Mouse (Mus musculus): ENCODE measurements around the gene Fam118a. TPM values are rescaled to one million over a fixed set of nuclear protein-coding genes. Genes with fewer than 3 reads are reported as not detected.
"Not testable (repeated sequence)": the region's sequence is repeated elsewhere in the genome, so short reads cannot be mapped to it uniquely, and the experiment has no call there.

Fam118a gene
- polyA plus RNA-seq, 1 experiment from 2014 or later = 35.0 TPM

DNA sequence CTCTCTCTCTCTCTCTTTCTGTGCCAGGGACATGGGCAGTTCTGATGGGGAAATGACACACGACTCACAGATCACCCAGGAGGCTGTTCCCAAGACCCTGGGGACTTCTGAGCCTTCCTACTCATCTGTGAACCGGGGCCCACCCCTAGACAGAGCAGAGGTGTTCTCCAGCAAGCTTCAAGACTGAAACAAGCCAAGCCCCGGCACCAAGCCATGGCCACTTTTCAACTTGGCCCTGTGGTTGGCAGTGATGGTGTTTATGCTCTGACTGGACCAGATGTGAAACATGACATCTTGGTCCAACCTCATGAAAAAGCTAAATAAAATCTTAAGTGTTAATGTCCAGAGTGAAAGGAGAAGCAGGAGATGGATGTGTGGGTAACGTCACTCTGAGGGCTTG lies 6.5 kb upstream of the Fam118a start:
- no peak for ATAC-seq (ENCODE audit: borderline replicate concordance, extremely low read depth, low FRiP score, low TSS enrichment)
- H3K9ac ChIP-seq = no peak overlapping the region
- H3K27ac ChIP-seq = no peak overlapping the region
- peaks cover under 1% of the 10 kb centered on the region; the same call in 1 of the 2 replicates for H3K4me1 ChIP-seq
- WGBS = 53% methylated on average over 4 of the region's 4 CpGs
- no peak overlapping the region for H3K4me3 ChIP-seq
- no peaks in the 10 kb centered on the region for H3K9me3 ChIP-seq
- H3K36me3 ChIP-seq = no peaks in the 10 kb centered on the region
- no peaks in the 10 kb centered on the region; the same call in 1 of the 2 replicates for H3K27me3 ChIP-seq
- no peak overlapping the region for H3K4me2 ChIP-seq

GRCm38 (mm10) chr15:85026197-85026596 lies 2.6 kb upstream of the Fam118a start:
- H3K27ac ChIP-seq = no peak overlapping the region
- H3K9ac ChIP-seq = no peak overlapping the region
- 71% methylated on average over 4 of the region's 4 CpGs for WGBS
- H3K36me3 ChIP-seq = no peaks in the 10 kb centered on the region
- H3K4me1 ChIP-seq = no peaks in the 10 kb centered on the region
- no peak overlapping the region for H3K4me2 ChIP-seq
- H3K27me3 ChIP-seq = no peaks in the 10 kb centered on the region
- H3K9me3 ChIP-seq = no peaks in the 10 kb centered on the region
- no peak overlapping the region for H3K4me3 ChIP-seq
- ATAC-seq (ENCODE audit: borderline replicate concordance, extremely low read depth, low FRiP score, low TSS enrichment) = no peak

DNA sequence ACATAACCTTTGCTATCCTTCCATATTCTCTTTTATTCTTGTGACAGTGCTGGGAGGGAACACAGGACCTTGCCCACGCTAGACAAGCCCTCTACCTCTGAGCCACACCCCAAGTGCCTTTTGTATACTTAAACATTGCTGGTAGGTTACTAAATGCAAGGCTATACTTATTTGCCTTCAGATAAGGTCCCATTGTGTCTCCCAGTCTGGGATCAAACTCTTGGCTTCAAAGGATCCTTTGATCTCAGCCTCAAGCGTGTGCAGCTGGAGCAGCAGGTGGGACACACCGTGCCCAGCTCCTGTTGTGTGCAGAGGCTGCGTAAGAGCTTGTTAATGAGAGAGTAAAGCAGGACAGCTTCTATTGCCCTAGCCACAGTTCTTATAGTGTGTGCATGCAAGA lies 1.0 kb upstream of the Fam118a start:
- Histone ChIP-seq H3K27ac (no peak overlapping the region), H3K9me3 (no peaks in the 10 kb centered on the region), H3K4me2 (no peak overlapping the region), H3K36me3 (no peaks in the 10 kb centered on the region), H3K4me3 (no peak overlapping the region), H3K9ac (no peak overlapping the region), H3K27me3 (no peaks in the 10 kb centered on the region), H3K4me1 (no peaks in the 10 kb centered on the region)
- WGBS = 44% methylated on average over 4 of the region's 4 CpGs
- no peak for ATAC-seq (ENCODE audit: borderline replicate concordance, extremely low read depth, low FRiP score, low TSS enrichment)

DNA sequence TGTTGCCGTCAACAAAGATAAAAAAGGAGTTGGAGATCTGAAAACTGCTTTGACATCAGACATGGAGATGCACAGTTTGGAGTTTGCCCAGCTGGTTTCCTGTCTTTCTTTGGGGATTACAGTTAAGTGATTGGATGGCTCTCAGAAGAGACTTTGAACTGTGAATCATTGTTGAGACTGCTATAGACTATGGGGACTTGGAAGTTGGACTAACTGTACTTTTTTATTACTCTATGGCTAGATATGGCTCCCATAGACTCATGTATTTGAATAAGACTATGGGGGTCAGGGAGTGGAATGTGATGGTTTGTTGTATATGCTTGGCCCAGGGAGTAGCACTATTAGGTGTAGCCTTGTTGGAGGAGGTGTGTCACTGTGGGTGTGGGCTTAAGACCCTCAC lies 1.9 kb downstream of the Fam118a start:
- 53% methylated on average over 1 of the region's 1 CpGs for WGBS
- not testable (repeated sequence) for H3K4me3 ChIP-seq; H3K36me3 ChIP-seq; H3K9me3 ChIP-seq; H3K9ac ChIP-seq; H3K4me1 ChIP-seq; H3K27me3 ChIP-seq; H3K4me2 ChIP-seq; H3K27ac ChIP-seq; ATAC-seq (ENCODE audit: borderline replicate concordance, extremely low read depth, low FRiP score, low TSS enrichment)

- Histone ChIP-seq H3K9me3 (no peaks in the 10 kb centered on the region), H3K27ac (0 out of 2 replicates have a peak overlapping the region, but pooled peaks have one; percentile 5), H3K27me3 (no peaks in the 10 kb centered on the region), H3K4me1 (peaks cover 12% of the 10 kb centered on the region), H3K4me3 (no peak overlapping the region), H3K4me2 (no peak overlapping the region), H3K9ac (no peak overlapping the region), H3K36me3 (no peaks in the 10 kb centered on the region)
- 45% methylated on average over 3 of the region's 3 CpGs for WGBS
- ATAC-seq (ENCODE audit: borderline replicate concordance, extremely low read depth, low FRiP score, low TSS enrichment) = no peak
Measured at GRCm38 (mm10) chr15:85031866-85032265, 3.1 kb downstream of the Fam118a start.

DNA sequence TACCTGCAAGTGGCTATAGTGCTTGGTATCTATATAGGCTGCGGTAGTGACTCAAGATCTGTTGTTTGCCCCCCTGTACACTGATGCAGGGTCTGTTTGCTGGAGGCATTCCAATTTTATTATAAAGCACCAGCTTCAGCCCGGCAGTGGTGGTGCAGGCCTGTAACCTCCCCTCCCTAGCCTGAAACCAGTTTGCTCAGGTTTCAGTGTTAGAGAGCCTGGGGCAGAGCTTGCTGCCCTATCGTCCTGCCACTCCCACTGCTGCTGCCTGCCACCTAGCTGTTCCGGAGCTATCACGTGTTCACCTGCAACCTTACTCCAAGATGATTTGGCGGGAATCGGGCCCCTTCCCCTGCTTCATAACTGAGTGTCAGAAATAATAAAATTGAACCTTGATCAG lies 5.2 kb downstream of the Fam118a start:
- Histone ChIP-seq H3K27ac (peak overlapping the region; percentile 70), H3K4me1 (peaks cover 27% of the 10 kb centered on the region)
- H3K4me3 ChIP-seq; ATAC-seq (ENCODE audit: borderline replicate concordance, extremely low read depth, low FRiP score, low TSS enrichment); H3K4me2 ChIP-seq; H3K36me3 ChIP-seq; H3K9ac ChIP-seq; H3K27me3 ChIP-seq; H3K9me3 ChIP-seq: not testable (repeated sequence)
- WGBS = 24% methylated on average over 7 of the region's 7 CpGs

DNA sequence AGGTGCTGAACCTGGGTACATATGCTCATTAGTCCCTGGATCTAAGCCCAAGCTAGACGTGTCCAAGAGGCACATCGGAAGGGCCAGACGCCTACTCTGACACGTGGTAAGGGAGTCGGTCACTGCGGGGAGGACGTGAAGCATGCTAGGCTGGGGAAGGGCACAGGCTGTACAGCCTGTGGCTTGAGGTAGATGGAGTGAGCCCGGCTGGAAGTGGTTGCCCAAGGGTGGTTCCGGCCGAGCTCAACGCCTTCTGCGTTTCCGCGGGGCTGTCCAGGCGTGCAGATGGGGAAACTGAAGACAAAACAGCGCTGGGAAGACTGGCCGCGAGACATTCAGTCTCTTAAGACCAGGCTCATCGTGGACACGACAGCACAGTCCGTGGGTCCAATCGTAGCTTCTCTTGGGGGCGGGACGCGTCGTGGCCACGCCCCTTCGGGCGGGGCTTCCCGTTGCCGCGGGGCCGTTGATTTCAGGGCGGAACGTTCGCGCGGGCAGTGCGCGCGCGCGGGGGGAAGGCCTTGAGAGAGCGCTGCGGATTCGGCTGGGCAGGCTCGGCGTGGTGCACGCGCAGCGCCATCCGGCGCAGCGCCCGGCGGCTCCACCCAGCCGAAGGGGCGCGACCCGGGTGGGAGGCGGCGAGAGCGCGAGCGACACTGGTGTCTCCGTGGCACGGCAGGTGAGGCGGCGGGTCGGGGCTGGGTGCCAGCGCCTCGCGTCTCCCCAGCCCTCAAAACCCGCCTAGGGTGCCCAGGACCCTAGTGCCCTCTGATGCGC lies 8.0 kb downstream of the Fam118a start:
- peak overlapping the region; percentile 78 for H3K4me3 ChIP-seq
- WGBS = 1% methylated on average over 68 of the region's 75 CpGs
- H3K9me3 ChIP-seq = no peaks in the 10 kb centered on the region
- H3K4me2 ChIP-seq = peak overlapping the region; percentile 68
- H3K27me3 ChIP-seq = no peaks in the 10 kb centered on the region
- peak overlapping the region; percentile 71 for H3K9ac ChIP-seq
- H3K36me3 ChIP-seq = no peaks in the 10 kb centered on the region
- H3K4me1 ChIP-seq = peaks cover 42% of the 10 kb centered on the region
- peak; percentile 93 for ATAC-seq (ENCODE audit: borderline replicate concordance, extremely low read depth, low FRiP score, low TSS enrichment)
- peak overlapping the region; percentile 64 for H3K27ac ChIP-seq

- peak overlapping the region; percentile 52; the same call in 1 of the 2 replicates for H3K27ac ChIP-seq
Measured at GRCm38 (mm10) chr15:85037343-85037690, 8.6 kb downstream of the Fam118a start.

DNA sequence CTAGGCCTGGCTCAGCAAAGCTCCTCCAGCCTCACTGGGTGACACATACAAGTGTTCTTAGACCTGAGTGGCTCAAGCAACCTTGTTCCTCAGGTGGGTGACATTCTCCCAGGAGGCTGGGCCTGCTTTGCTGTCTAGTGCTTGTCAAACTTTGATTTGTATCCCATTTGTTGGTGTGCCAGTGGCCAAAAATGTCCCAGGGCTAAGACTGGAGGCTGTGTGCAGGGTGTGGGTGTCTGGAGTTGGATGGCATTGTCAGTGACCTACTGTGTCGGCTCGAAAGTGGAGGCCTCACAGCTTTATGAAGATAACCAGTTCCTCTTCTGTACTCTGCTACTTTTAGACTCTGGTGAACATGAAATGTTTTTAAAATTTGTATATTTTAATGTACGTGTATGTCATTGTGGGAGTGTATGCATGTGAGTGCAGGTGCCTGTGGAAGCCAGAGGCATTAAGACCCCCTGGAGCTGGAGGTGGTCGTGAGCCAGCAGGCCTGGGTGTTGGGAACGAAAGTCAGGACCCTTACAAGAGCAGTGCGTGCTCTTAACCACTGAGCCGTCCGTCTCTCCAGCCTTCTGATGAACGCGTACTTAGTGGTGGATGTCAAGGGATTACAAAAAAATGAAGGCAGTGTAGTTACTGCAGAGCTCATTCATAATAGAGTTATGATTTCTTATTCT lies 12.9 kb downstream of the Fam118a start:
- Histone ChIP-seq H3K4me2 (no peak overlapping the region), H3K4me3 (no peak overlapping the region), H3K27ac (peak overlapping the region; percentile 90), H3K4me1 (peaks cover 52% of the 10 kb centered on the region), H3K9me3 (no peaks in the 10 kb centered on the region), H3K9ac (no peak overlapping the region), H3K36me3 (peaks cover under 1% of the 10 kb centered on the region; the same call in 1 of the 2 replicates), H3K27me3 (no peaks in the 10 kb centered on the region)
- ATAC-seq (ENCODE audit: borderline replicate concordance, extremely low read depth, low FRiP score, low TSS enrichment) = no peak
- 66% methylated on average over 10 of the region's 10 CpGs for WGBS

More at GRCm38 (mm10) chr15:85037343-85037690, 8.6 kb downstream of the Fam118a start:
- under 1% methylated on average over 8 of the region's 8 CpGs for WGBS
- no peak for ATAC-seq (ENCODE audit: borderline replicate concordance, extremely low read depth, low FRiP score, low TSS enrichment)
- Histone ChIP-seq H3K9ac (peak overlapping the region; percentile 71), H3K4me2 (peak overlapping the region; percentile 68), H3K9me3 (no peaks in the 10 kb centered on the region), H3K27me3 (no peaks in the 10 kb centered on the region), H3K36me3 (no peaks in the 10 kb centered on the region), H3K4me3 (peak overlapping the region; percentile 78), H3K4me1 (peaks cover 48% of the 10 kb centered on the region)

DNA sequence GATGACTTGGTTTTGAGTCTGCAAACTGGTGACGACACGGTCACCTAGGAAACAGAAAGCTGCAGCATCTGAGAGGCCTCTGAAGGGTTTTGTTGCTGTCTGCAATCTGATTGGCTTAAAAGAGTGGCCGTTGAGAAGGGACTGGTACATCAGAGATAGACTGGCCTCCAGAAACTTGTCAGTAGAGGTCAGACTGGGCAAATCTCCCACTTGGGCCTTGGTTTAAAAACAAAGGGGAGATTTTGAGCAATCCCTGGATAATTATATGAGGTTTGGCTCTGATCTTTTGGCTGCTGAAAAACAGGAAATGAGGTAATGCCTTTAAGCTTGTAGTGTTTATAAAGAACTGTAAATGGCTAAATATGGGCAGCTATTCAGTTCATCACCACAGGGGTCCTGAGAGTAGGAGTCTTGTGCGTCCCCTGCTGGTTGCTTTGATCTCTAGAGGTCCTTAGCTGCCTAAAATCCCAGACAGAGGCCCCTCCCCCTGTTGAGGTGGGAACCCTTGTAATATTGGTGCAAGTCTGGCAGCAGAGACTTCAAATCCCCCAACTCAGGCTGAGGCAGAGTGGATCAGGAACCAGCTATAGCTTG lies 13.7 kb downstream of the Fam118a start:
- H3K9me3 ChIP-seq = no peaks in the 10 kb centered on the region
- 9% methylated on average over 4 of the region's 4 CpGs for WGBS
- peaks cover 50% of the 10 kb centered on the region for H3K4me1 ChIP-seq

DNA sequence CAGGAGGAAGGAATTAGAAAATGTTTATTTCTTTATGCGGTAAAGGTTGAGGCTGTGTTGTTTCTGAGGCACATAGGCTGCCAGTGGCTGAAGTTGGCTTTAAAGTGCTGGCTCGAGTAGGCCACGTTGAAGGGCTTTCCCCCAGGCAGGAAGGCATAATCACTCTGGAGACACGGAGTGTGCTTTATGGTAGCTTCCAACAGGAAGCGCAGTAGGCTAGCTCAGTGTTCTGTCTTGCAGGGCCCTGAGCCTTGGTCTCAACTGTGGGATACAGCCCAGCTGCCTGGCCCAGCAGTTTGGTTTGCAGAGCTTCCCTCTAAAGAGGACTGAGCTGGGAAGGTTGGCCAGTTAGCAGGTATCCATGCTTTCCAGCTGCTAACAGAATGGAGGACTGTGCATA lies 14.4 kb downstream of the Fam118a start:
- no peak overlapping the region for H3K4me3 ChIP-seq
- H3K36me3 ChIP-seq = peaks cover 7% of the 10 kb centered on the region; the same call in 1 of the 2 replicates
- H3K4me1 ChIP-seq = peaks cover 44% of the 10 kb centered on the region
- peak overlapping the region; percentile 90 for H3K27ac ChIP-seq
- WGBS = 44% methylated on average over 5 of the region's 5 CpGs
- H3K27me3 ChIP-seq = no peaks in the 10 kb centered on the region
- H3K9me3 ChIP-seq = no peaks in the 10 kb centered on the region
- peak overlapping the region; percentile 23; the same call in 1 of the 2 replicates for H3K9ac ChIP-seq
- peak overlapping the region; percentile 21; the same call in 1 of the 2 replicates for H3K4me2 ChIP-seq
- ATAC-seq (ENCODE audit: borderline replicate concordance, extremely low read depth, low FRiP score, low TSS enrichment) = no peak

More for the DNA sequence above, 13.7 kb downstream of the Fam118a start:
- peaks cover 4% of the 10 kb centered on the region; the same call in 1 of the 2 replicates for H3K36me3 ChIP-seq
- H3K4me3 ChIP-seq = no peak overlapping the region
- no peaks in the 10 kb centered on the region for H3K27me3 ChIP-seq
- H3K9ac ChIP-seq = no peak overlapping the region
- peak overlapping the region; percentile 90 for H3K27ac ChIP-seq
- peak overlapping the region; percentile 21 for H3K4me2 ChIP-seq
- peak; percentile 92 for ATAC-seq (ENCODE audit: borderline replicate concordance, extremely low read depth, low FRiP score, low TSS enrichment)

DNA sequence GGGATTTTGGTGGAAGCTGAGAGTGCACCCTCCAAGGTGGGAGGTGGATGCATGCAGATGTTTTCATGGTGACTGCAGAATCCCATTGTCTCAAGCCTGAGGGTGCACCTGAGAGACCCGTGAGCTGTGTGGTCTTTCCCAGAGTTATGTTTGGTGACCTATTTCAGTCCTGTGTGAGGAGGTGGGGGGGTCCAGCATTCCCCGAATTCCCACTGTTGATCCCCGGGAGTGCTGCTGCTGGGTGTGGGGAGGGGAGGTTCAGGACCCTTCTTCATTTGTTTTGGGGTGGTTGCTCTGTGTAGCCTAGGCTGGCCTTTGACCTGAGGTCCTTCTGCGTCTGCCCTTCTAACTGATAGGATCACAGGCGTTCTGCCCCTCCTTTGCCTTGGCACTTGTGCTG lies 15.0 kb downstream of the Fam118a start:
- no peak overlapping the region for H3K27ac ChIP-seq
- no peak overlapping the region for H3K9ac ChIP-seq

More for the DNA sequence above, 15.0 kb downstream of the Fam118a start:
- no peaks in the 10 kb centered on the region for H3K9me3 ChIP-seq
- no peak overlapping the region for H3K4me2 ChIP-seq
- no peak for ATAC-seq (ENCODE audit: borderline replicate concordance, extremely low read depth, low FRiP score, low TSS enrichment)
- peaks cover 13% of the 10 kb centered on the region for H3K36me3 ChIP-seq
- H3K4me1 ChIP-seq = peaks cover 38% of the 10 kb centered on the region
- 65% methylated on average over 5 of the region's 5 CpGs for WGBS
- no peaks in the 10 kb centered on the region for H3K27me3 ChIP-seq
- H3K4me3 ChIP-seq = no peak overlapping the region

Measured in lung, embryonic 15.5 days (tissue).